Mouse (Mus musculus) kidney, embryonic 16.5 days (tissue): ENCODE data around the gene Synj1. TPM values are rescaled to one million over a fixed set of nuclear protein-coding genes. Genes with fewer than 3 reads are reported as not detected.

ENCODE experiments used
- ATAC-seq: fragments of 200-750 bp; cut with Nextera tagmentation; 2 replicates; pipeline ENCODE4 v1.8.0; 2017; ENCODE audit warnings: moderate TSS enrichment; ENCODE audit not compliant: low FRiP score, low TSS enrichment
- H3K27ac ChIP-seq: fragments of 300-500 bp; sonication (generic); 2 replicates; pipeline ENCODE4 v1.5.1; 2014; ENCODE audit warnings: low read length
- H3K27me3 ChIP-seq: fragments of 300-500 bp; sonication (generic); 2 replicates; pipeline ENCODE4 v1.6.1; 2014; ENCODE audit warnings: low read length, control low read depth, mixed read lengths; ENCODE audit not compliant: insufficient read depth
- H3K36me3 ChIP-seq: fragments of 300-500 bp; sonication (generic); 2 replicates; pipeline ENCODE4 v1.6.1; 2014; ENCODE audit warnings: low read length, control low read depth, mixed read lengths; ENCODE audit not compliant: insufficient read depth
- H3K4me1 ChIP-seq: fragments of 300-500 bp; sonication (generic); 2 replicates; pipeline ENCODE4 v1.6.1; 2014; ENCODE audit warnings: low read length, control low read depth, mixed read lengths; ENCODE audit not compliant: insufficient read depth
- H3K4me2 ChIP-seq: fragments of 300-500 bp; sonication (generic); replicated peaks from 2 replicates; pipeline ENCODE4 v1.6.1; 2014; ENCODE audit warnings: low read depth, low read length
- H3K4me3 ChIP-seq: fragments of 300-500 bp; sonication (generic); 2 replicates; pipeline ENCODE4 v1.5.1; 2014; ENCODE audit warnings: mild to moderate bottlenecking, low read length
- H3K9ac ChIP-seq: fragments of 300-500 bp; sonication (generic); replicated peaks from 2 replicates; pipeline ENCODE4 v1.6.1; 2014; ENCODE audit warnings: low read length
- H3K9me3 ChIP-seq: fragments of 300-500 bp; sonication (generic); 2 replicates; pipeline ENCODE4 v1.6.1; 2016; ENCODE audit warnings: low read length, control low read depth
- WGBS: fragments of 180-500 bp; shearing (Covaris S2); extraction: QIAGEN DNeasy Blood & Tissue Kit; methylation state at CpG from one replicate; pipeline ENCODE4 v1.1.7; 2014; 5-methylcytosine and 5-hydroxymethylcytosine counted together
- microRNA-seq: library from miRNA; unstranded; fragments of <30 nt; microRNA quantifications from one replicate; pipeline ENCODE4, GENCODE M21; 2016
- polyA plus RNA-seq: library from polyadenylated mRNA; unstranded; fragments of >200 nt; fragmentation: Nextera tagmentation; extraction: Ambion mirVana; gene quantifications from 2 replicates; pipeline ENCODE4 v1.2.1, GENCODE M21; 2015

Gene Synj1
- polyA plus RNA-seq, 1 experiment from 2014 or later: 12.3 TPM

DNA sequence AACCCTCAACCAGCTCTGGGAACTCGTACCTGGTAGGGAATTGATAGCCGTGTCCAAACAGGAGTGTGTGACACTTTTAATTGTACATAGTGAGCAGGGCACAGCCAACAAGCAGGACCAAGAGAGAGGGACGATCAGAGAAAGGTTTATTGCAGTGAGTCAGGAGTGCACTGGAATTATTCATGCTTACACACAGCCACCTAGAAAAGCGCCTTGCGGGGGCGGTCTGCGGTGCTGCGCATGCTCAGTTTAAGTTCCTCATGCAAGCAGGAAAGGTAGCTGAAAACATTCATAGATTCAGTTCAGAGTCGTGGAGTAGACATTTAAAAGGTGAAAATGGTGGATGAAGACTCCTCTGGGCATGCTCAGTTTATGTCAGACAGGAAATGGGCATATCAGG, 120.4 kb downstream of the Synj1 start:
- Histone ChIP-seq H3K36me3 (no peaks in the 10 kb centered on the region), H3K4me2 (no peak overlapping the region), H3K9ac (no peak overlapping the region), H3K4me1 (peaks cover 28% of the 10 kb centered on the region), H3K27ac (no peak overlapping the region), H3K4me3 (no peak overlapping the region), H3K9me3 (0 out of 2 replicates have a peak, but pooled peaks cover 4% of the 10 kb centered on the region), H3K27me3 (0 out of 2 replicates have a peak, but pooled peaks cover 3% of the 10 kb centered on the region)
- no peak for ATAC-seq
- 72% methylated on average over 9 of the region's 9 CpGs for WGBS

Small RNA genes lying within 50 kb of the gene (microRNA-seq; reads per million reads assigned to microRNA genes)
- gene Gm22933: not detected

Other genes with a start within 250 kb of the Synj1 start
- 8.5 and 9.6 TPM in 2 replicates for gene Urb1, start 200.9 kb downstream of the Synj1 start, polyA plus RNA-seq
- 0.64 and 0.82 TPM in 2 replicates for gene Eva1c, start 184.6 kb downstream of the Synj1 start, polyA plus RNA-seq
- gene Cfap298, start 76.2 kb downstream of the Synj1 start, polyA plus RNA-seq: 43.0 and 44.0 TPM in 2 replicates
- 51.4 and 54.5 TPM in 2 replicates for gene Paxbp1, start 33.2 kb upstream of the Synj1 start, polyA plus RNA-seq
- 0.09 TPM in 1 of 2 replicates, not detected in the other for gene 4932438H23Rik, start 83.8 kb upstream of the Synj1 start, polyA plus RNA-seq
- gene Olig2, start 214.1 kb upstream of the Synj1 start, polyA plus RNA-seq: not detected in 2 replicates